Mouse (Mus musculus): ENCODE measurements around the gene Lamb3. TPM values are rescaled to one million over a fixed set of nuclear protein-coding genes. Genes with fewer than 3 reads are reported as not detected.

Lamb3 gene
- polyA plus RNA-seq, 1 experiment from 2014 or later = 1.2 TPM

- ATAC-seq (ENCODE audit: low read depth) = no peak
- no peak overlapping the region for H3K27ac ChIP-seq (ENCODE audit: low read length)
- H3K9me3 ChIP-seq (replicated peaks; ENCODE audit: control insufficient read depth, low read length) = no peaks in the 10 kb centered on the region
- H3K4me2 ChIP-seq (ENCODE audit: low read depth, low read length) = no peak overlapping the region
- no peak overlapping the region for H3K9ac ChIP-seq (ENCODE audit: low read depth, low read length)
- no peak overlapping the region for H3K4me3 ChIP-seq (ENCODE audit: low read depth, low read length)
- H3K4me1 ChIP-seq (ENCODE audit: control insufficient read depth, low read depth, low read length) = no peaks in the 10 kb centered on the region
- no peaks in the 10 kb centered on the region for H3K36me3 ChIP-seq (ENCODE audit: control insufficient read depth, insufficient read depth)
- WGBS (ENCODE audit: insufficient replicate concordance) = 60% methylated on average over 3 of the region's 3 CpGs
- no peaks in the 10 kb centered on the region for H3K27me3 ChIP-seq (ENCODE audit: control insufficient read depth, insufficient read depth, low read depth, low read length)
These were observed 144.1 kb downstream of the Lamb3 start for GRCm38 (mm10) chr1:193351583-193351982.

- Histone ChIP-seq H3K4me1 (ENCODE audit: control insufficient read depth, low read depth, low read length) (no peaks in the 10 kb centered on the region), H3K9me3 (replicated peaks; ENCODE audit: control insufficient read depth, low read length) (no peaks in the 10 kb centered on the region), H3K4me3 (ENCODE audit: low read depth, low read length) (no peak overlapping the region), H3K27me3 (ENCODE audit: control insufficient read depth, insufficient read depth, low read depth, low read length) (no peaks in the 10 kb centered on the region), H3K27ac (ENCODE audit: low read length) (no peak overlapping the region), H3K9ac (ENCODE audit: low read depth, low read length) (no peak overlapping the region), H3K36me3 (ENCODE audit: control insufficient read depth, insufficient read depth) (no peaks in the 10 kb centered on the region), H3K4me2 (ENCODE audit: low read depth, low read length) (no peak overlapping the region)
- ATAC-seq (ENCODE audit: low read depth) = no peak
- WGBS (ENCODE audit: insufficient replicate concordance) = 43% methylated on average over 3 of the region's 3 CpGs
These were observed 151.7 kb downstream of the Lamb3 start for GRCm38 (mm10) chr1:193359199-193359598.

GRCm38 (mm10) chr1:193361181-193361580, 153.7 kb downstream of the Lamb3 start:
- H3K4me3 ChIP-seq (ENCODE audit: low read depth, low read length) = no peak overlapping the region
- H3K4me1 ChIP-seq (ENCODE audit: control insufficient read depth, low read depth, low read length) = no peaks in the 10 kb centered on the region
- H3K27ac ChIP-seq (ENCODE audit: low read length) = no peak overlapping the region
- H3K9me3 ChIP-seq (replicated peaks; ENCODE audit: control insufficient read depth, low read length) = no peaks in the 10 kb centered on the region
- no peaks in the 10 kb centered on the region for H3K27me3 ChIP-seq (ENCODE audit: control insufficient read depth, insufficient read depth, low read depth, low read length)
- H3K36me3 ChIP-seq (ENCODE audit: control insufficient read depth, insufficient read depth) = no peaks in the 10 kb centered on the region
- H3K9ac ChIP-seq (ENCODE audit: low read depth, low read length) = no peak overlapping the region
- ATAC-seq (ENCODE audit: low read depth) = no peak
- no peak overlapping the region for H3K4me2 ChIP-seq (ENCODE audit: low read depth, low read length)
- 42% methylated on average over 6 of the region's 6 CpGs for WGBS (ENCODE audit: insufficient replicate concordance)

GRCm38 (mm10) chr1:193362078-193362477, 154.6 kb downstream of the Lamb3 start:
- Histone ChIP-seq H3K4me1 (ENCODE audit: control insufficient read depth, low read depth, low read length) (no peaks in the 10 kb centered on the region), H3K9me3 (replicated peaks; ENCODE audit: control insufficient read depth, low read length) (no peaks in the 10 kb centered on the region), H3K36me3 (ENCODE audit: control insufficient read depth, insufficient read depth) (no peaks in the 10 kb centered on the region), H3K4me3 (ENCODE audit: low read depth, low read length) (no peak overlapping the region), H3K27ac (ENCODE audit: low read length) (no peak overlapping the region), H3K9ac (ENCODE audit: low read depth, low read length) (no peak overlapping the region), H3K27me3 (ENCODE audit: control insufficient read depth, insufficient read depth, low read depth, low read length) (no peaks in the 10 kb centered on the region), H3K4me2 (ENCODE audit: low read depth, low read length) (no peak overlapping the region)
- no peak for ATAC-seq (ENCODE audit: low read depth)
- 68% methylated on average over 7 of the region's 7 CpGs for WGBS (ENCODE audit: insufficient replicate concordance)

- Histone ChIP-seq H3K27ac (ENCODE audit: low read length) (no peak overlapping the region), H3K4me1 (ENCODE audit: control insufficient read depth, low read depth, low read length) (no peaks in the 10 kb centered on the region), H3K4me3 (ENCODE audit: low read depth, low read length) (no peak overlapping the region), H3K9me3 (replicated peaks; ENCODE audit: control insufficient read depth, low read length) (no peaks in the 10 kb centered on the region), H3K4me2 (ENCODE audit: low read depth, low read length) (no peak overlapping the region), H3K9ac (ENCODE audit: low read depth, low read length) (no peak overlapping the region), H3K27me3 (ENCODE audit: control insufficient read depth, insufficient read depth, low read depth, low read length) (no peaks in the 10 kb centered on the region), H3K36me3 (ENCODE audit: control insufficient read depth, insufficient read depth) (no peaks in the 10 kb centered on the region)
- peak; percentile 33; the same call in 1 of the 2 replicates for ATAC-seq (ENCODE audit: low read depth)
- WGBS (ENCODE audit: insufficient replicate concordance) = 47% methylated on average over 5 of the region's 5 CpGs
These were observed 156.3 kb downstream of the Lamb3 start for GRCm38 (mm10) chr1:193363801-193364231.

- H3K27ac ChIP-seq (ENCODE audit: low read length) = no peak overlapping the region
- no peaks in the 10 kb centered on the region for H3K9me3 ChIP-seq (replicated peaks; ENCODE audit: control insufficient read depth, low read length)
- no peaks in the 10 kb centered on the region for H3K4me1 ChIP-seq (ENCODE audit: control insufficient read depth, low read depth, low read length)
- WGBS (ENCODE audit: insufficient replicate concordance) = 45% methylated on average over 10 of the region's 10 CpGs
- no peaks in the 10 kb centered on the region for H3K36me3 ChIP-seq (ENCODE audit: control insufficient read depth, insufficient read depth)
- no peak overlapping the region for H3K4me2 ChIP-seq (ENCODE audit: low read depth, low read length)
- no peak overlapping the region for H3K9ac ChIP-seq (ENCODE audit: low read depth, low read length)
- H3K4me3 ChIP-seq (ENCODE audit: low read depth, low read length) = no peak overlapping the region
- no peak for ATAC-seq (ENCODE audit: low read depth)
- no peaks in the 10 kb centered on the region for H3K27me3 ChIP-seq (ENCODE audit: control insufficient read depth, insufficient read depth, low read depth, low read length)
These were observed 160.6 kb downstream of the Lamb3 start for GRCm38 (mm10) chr1:193368055-193368454.

- H3K27me3 ChIP-seq (ENCODE audit: control insufficient read depth, insufficient read depth, low read depth, low read length) = no peaks in the 10 kb centered on the region
- H3K4me3 ChIP-seq (ENCODE audit: low read depth, low read length) = no peak overlapping the region
- H3K4me1 ChIP-seq (ENCODE audit: control insufficient read depth, low read depth, low read length) = no peaks in the 10 kb centered on the region
- no peak for ATAC-seq (ENCODE audit: low read depth)
- no peak overlapping the region for H3K9ac ChIP-seq (ENCODE audit: low read depth, low read length)
- no peaks in the 10 kb centered on the region for H3K36me3 ChIP-seq (ENCODE audit: control insufficient read depth, insufficient read depth)
- 61% methylated on average over 8 of the region's 8 CpGs for WGBS (ENCODE audit: insufficient replicate concordance)
- H3K9me3 ChIP-seq (replicated peaks; ENCODE audit: control insufficient read depth, low read length) = no peaks in the 10 kb centered on the region
- H3K4me2 ChIP-seq (ENCODE audit: low read depth, low read length) = no peak overlapping the region
- no peak overlapping the region for H3K27ac ChIP-seq (ENCODE audit: low read length)
These were observed 161.6 kb downstream of the Lamb3 start for GRCm38 (mm10) chr1:193369091-193369490.

- WGBS (ENCODE audit: insufficient replicate concordance) = 10% methylated on average over 2 of the region's 2 CpGs
- H3K27me3 ChIP-seq (ENCODE audit: control insufficient read depth, insufficient read depth, low read depth, low read length) = no peaks in the 10 kb centered on the region
- H3K36me3 ChIP-seq (ENCODE audit: control insufficient read depth, insufficient read depth) = no peaks in the 10 kb centered on the region
- no peak within 1 kb of the TSS for H3K27ac ChIP-seq (ENCODE audit: low read length)
- H3K4me2 ChIP-seq (ENCODE audit: low read depth, low read length) = no peak within 1 kb of the TSS
- no peak within 1 kb of the TSS for H3K4me3 ChIP-seq (ENCODE audit: low read depth, low read length)
- H3K4me1 ChIP-seq (ENCODE audit: control insufficient read depth, low read depth, low read length) = no peaks in the 10 kb centered on the region
- no peak for ATAC-seq (ENCODE audit: low read depth)
- H3K9me3 ChIP-seq (replicated peaks; ENCODE audit: control insufficient read depth, low read length) = no peaks in the 10 kb centered on the region
- H3K9ac ChIP-seq (ENCODE audit: low read depth, low read length) = no peak within 1 kb of the TSS
These were observed 162.6 kb downstream of the Lamb3 start, which contains the start of gene Camk1g for GRCm38 (mm10) chr1:193370096-193370495. Gene Camk1g (minus strand): TSS chr1:193370298.

- Histone ChIP-seq H3K4me1 (ENCODE audit: control insufficient read depth, low read depth, low read length) (no peaks in the 10 kb centered on the region), H3K9me3 (replicated peaks; ENCODE audit: control insufficient read depth, low read length) (no peaks in the 10 kb centered on the region), H3K9ac (ENCODE audit: low read depth, low read length) (no peak overlapping the region), H3K4me3 (ENCODE audit: low read depth, low read length) (no peak overlapping the region), H3K4me2 (ENCODE audit: low read depth, low read length) (no peak overlapping the region), H3K27me3 (ENCODE audit: control insufficient read depth, insufficient read depth, low read depth, low read length) (no peaks in the 10 kb centered on the region), H3K27ac (ENCODE audit: low read length) (no peak overlapping the region), H3K36me3 (ENCODE audit: control insufficient read depth, insufficient read depth) (no peaks in the 10 kb centered on the region)
- WGBS (ENCODE audit: insufficient replicate concordance) = 70% methylated on average over 6 of the region's 6 CpGs
- no peak for ATAC-seq (ENCODE audit: low read depth)
These were observed 166.5 kb downstream of the Lamb3 start for GRCm38 (mm10) chr1:193373906-193374413.

Measured in liver, embryonic 16.5 days (tissue).